Mouse (Mus musculus): ENCODE measurements at regions not wholly inside any gene's neighbourhood (a gene's known extent, or its start where the extent isn't known, plus 50 kb on each side); places are given as distances from the start of the nearest gene placed in this dataset.

DNA sequence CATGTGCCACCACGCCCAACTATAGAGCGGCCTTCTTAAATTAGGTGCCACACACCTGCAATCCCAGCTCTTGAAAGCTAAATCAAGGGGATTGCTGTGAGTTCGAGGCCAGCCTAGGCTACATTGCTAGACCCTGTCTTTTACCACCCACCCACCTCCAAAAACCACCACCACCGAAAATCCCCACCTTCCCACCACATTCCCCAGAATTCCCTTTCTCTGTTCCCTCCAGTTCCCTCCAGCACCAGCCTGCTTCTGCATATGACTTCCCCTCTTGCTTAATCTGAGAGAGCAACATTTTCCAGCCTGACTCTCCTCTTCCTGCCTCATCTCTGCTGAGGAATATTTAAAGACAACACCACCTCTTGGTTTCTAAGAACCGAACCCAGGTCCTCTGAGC lies 58.5 kb upstream of the Agps start:
- no peak overlapping the region for H3K4me3 ChIP-seq (ENCODE audit: insufficient read depth, low read depth, low read length)
- no peak overlapping the region for H3K9ac ChIP-seq (ENCODE audit: low read depth, low read length)
- WGBS = 87% methylated on average over 5 of the region's 5 CpGs
- peaks cover 26% of the 10 kb centered on the region for H3K4me1 ChIP-seq (ENCODE audit: control insufficient read depth, insufficient read depth, low read length)
- H3K79me2 ChIP-seq (ENCODE audit: control insufficient read depth, insufficient read depth, low read length) = no peaks in the 10 kb centered on the region
- no peak for DNase-seq (ENCODE audit: extremely low read depth, low read depth, low spot score)
- H3K27ac ChIP-seq (replicated peaks; ENCODE audit: insufficient read depth, low read depth, low read length) = peak overlapping the region; percentile 5
- H3K27me3 ChIP-seq (ENCODE audit: control insufficient read depth, insufficient read depth, low read length) = no peaks in the 10 kb centered on the region
- H3K36me3 ChIP-seq (ENCODE audit: control insufficient read depth, insufficient read depth, low read length) = no peaks in the 10 kb centered on the region
- TF ChIP-seq CTCF (IDR thresholded peaks at IDR 0.05; ENCODE audit: low read depth, low read length) (no peak), POLR2A (IDR thresholded peaks at IDR 0.05; ENCODE audit: extremely low read depth, insufficient read depth, low read length) (no peak)

DNA sequence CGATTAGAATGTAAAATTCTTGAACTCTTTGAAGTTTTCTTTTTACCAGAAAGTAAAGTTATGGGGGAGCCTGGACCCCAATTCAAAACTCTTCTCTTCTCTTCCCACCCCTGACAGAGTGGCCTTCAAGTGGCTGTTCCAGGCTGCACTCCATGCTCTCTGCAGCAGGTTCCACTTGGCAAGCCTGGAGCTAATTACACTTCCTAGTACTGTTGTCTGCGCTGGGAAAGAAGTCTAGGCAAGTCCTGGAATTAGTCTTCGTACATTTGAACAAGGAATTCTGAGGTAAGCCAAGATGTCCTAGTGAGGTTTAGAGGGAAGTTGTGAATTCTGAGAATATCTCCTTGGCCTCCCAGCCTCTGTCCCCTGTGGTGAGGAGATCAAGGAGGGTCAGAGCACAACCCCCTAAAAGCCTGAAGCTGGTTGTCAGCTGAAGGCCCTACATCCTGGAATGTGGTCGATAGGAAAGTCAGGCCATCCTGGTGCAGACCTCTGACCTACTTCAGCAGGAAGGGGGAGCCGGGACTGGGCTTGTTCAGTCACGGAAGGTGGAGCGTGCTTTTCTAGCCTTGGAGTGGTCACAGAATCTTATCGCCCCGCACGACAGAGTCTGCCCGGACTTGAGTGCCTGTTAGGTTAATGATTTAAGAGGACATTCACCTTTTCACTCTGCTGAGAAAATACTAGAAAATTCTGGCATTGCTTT lies 59.6 kb upstream of the Agps start:
- 9% methylated on average over 11 of the region's 11 CpGs for WGBS
- TF ChIP-seq CTCF (IDR thresholded peaks at IDR 0.05; ENCODE audit: low read depth, low read length) (no peak), POLR2A (IDR thresholded peaks at IDR 0.05; ENCODE audit: extremely low read depth, insufficient read depth, low read length) (no peak)
- DNase-seq (ENCODE audit: extremely low read depth, low read depth, low spot score) = peak; percentile 87
- Histone ChIP-seq H3K27ac (replicated peaks; ENCODE audit: insufficient read depth, low read depth, low read length) (peak overlapping the region; percentile 67), H3K4me3 (ENCODE audit: insufficient read depth, low read depth, low read length) (no peak overlapping the region), H3K36me3 (ENCODE audit: control insufficient read depth, insufficient read depth, low read length) (no peaks in the 10 kb centered on the region), H3K79me2 (ENCODE audit: control insufficient read depth, insufficient read depth, low read length) (no peaks in the 10 kb centered on the region), H3K9ac (ENCODE audit: low read depth, low read length) (peak overlapping the region; percentile 15; the same call in 1 of the 2 replicates), H3K27me3 (ENCODE audit: control insufficient read depth, insufficient read depth, low read length) (no peaks in the 10 kb centered on the region), H3K4me1 (ENCODE audit: control insufficient read depth, insufficient read depth, low read length) (peaks cover 32% of the 10 kb centered on the region)

DNA sequence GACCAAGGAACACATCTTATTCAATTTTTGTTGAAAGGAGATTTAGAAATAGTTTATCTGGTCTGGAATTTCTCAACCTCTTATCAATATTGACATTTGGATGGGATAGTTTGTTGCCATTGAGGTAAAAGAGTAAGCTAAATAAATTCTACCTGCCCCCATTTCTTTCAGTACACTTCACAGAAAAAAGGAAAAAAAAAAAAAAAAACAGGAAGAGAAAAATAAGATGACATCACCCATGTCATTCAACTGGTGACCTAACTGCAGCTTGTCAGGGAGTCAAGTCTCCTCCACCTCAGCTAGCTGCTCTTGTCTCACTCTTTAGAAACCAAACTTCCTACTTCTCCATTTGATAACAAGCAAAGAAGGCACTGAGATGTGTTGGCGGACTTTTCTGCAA lies 61.3 kb upstream of the Agps start:
- Histone ChIP-seq H3K27me3 (ENCODE audit: control insufficient read depth, insufficient read depth, low read length) (no peaks in the 10 kb centered on the region), H3K9ac (ENCODE audit: low read depth, low read length) (peak overlapping the region; percentile 4; the same call in 1 of the 2 replicates), H3K27ac (replicated peaks; ENCODE audit: insufficient read depth, low read depth, low read length) (peak overlapping the region; percentile 98), H3K79me2 (ENCODE audit: control insufficient read depth, insufficient read depth, low read length) (no peaks in the 10 kb centered on the region), H3K36me3 (ENCODE audit: control insufficient read depth, insufficient read depth, low read length) (no peaks in the 10 kb centered on the region), H3K4me3 (ENCODE audit: insufficient read depth, low read depth, low read length) (no peak overlapping the region), H3K4me1 (ENCODE audit: control insufficient read depth, insufficient read depth, low read length) (peaks cover 29% of the 10 kb centered on the region)
- DNase-seq (ENCODE audit: extremely low read depth, low read depth, low spot score) = peak; percentile 96
- no peak for TF ChIP-seq CTCF (IDR thresholded peaks at IDR 0.05; ENCODE audit: low read depth, low read length)
- 67% methylated on average over 1 of the region's 1 CpGs for WGBS

DNA sequence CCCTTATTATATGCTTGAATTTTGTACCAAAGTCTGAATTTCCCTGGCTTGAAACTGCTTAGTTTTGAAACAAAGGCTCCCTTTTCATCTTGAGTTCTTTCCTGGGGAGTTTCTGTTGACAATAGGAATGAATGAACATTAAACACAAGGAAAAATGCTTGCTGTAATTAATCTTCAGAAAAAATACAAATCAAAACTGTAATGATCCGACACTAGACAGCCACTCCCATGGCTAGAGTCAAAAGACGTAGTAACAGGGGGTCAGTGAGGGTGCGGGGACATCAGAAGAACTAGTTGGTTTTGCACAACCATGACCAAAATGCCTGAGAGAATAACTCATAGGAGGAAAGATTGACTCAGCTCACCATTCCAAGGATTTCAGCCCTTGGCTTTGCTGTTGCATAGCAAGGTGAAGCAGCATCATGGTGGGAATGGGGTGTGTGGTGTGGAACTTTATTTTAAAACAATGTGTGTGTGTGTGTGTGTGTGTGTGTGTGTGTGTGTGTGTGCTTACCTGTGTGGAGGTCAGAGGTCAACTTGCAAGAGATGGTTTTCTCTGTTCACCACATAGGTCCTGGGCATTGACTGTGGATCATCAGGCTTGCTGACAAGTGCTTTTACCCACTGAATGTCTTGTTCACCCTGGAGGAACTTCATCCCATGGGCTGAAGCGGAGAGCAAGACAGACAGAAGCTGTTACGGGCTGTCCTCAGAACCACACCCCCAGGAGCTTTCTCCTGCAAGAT lies 63.2 kb upstream of the Agps start:
- Histone ChIP-seq H3K27ac (replicated peaks; ENCODE audit: insufficient read depth, low read depth, low read length) (peak overlapping the region; percentile 57), H3K79me2 (ENCODE audit: control insufficient read depth, insufficient read depth, low read length) (no peaks in the 10 kb centered on the region), H3K4me3 (ENCODE audit: insufficient read depth, low read depth, low read length) (no peak overlapping the region), H3K4me1 (ENCODE audit: control insufficient read depth, insufficient read depth, low read length) (peaks cover 29% of the 10 kb centered on the region), H3K9ac (ENCODE audit: low read depth, low read length) (no peak overlapping the region), H3K36me3 (ENCODE audit: control insufficient read depth, insufficient read depth, low read length) (no peaks in the 10 kb centered on the region), H3K27me3 (ENCODE audit: control insufficient read depth, insufficient read depth, low read length) (no peaks in the 10 kb centered on the region)
- WGBS = 70% methylated on average over 5 of the region's 5 CpGs
- TF ChIP-seq CTCF (IDR thresholded peaks at IDR 0.05; ENCODE audit: low read depth, low read length) (no peak), POLR2A (IDR thresholded peaks at IDR 0.05; ENCODE audit: extremely low read depth, insufficient read depth, low read length) (no peak)
- DNase-seq (ENCODE audit: extremely low read depth, low read depth, low spot score) = no peak

DNA sequence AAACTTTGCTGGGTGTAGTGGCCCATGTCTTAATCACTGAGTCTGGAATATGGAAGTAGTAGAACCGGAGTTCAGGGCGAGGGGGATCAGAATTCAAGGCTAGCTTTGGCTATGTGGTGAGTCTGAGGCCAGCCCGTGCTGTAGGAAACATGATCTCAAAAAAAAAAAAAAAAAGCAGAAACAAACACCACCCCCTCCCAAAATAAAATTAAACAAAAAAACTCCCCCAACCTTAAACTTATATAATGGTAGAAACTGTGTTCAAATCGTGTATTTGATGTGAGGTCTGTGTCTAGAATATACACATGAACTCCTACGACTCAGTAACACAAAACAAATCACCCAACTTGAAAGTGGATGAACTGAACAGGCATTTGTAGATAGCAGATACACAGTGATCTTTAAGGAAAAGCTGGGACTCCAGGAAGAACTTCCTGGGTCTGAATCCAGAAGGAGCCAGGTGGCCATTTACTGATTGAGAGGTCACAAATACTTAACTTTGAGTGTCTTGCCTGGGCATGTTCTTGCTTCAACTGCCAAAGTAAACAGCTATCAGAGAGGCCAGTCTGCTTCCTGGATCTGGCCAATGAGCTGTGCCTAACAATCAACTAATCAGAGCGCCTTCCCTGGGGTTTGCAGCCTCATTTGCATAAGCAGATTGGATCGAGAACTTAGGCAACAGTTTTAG lies 63.6 kb upstream of the Nfe2l2 start:
- Histone ChIP-seq H3K27me3 (ENCODE audit: control insufficient read depth, insufficient read depth, low read length) (no peaks in the 10 kb centered on the region), H3K27ac (replicated peaks; ENCODE audit: insufficient read depth, low read depth, low read length) (peak overlapping the region; percentile 57; the same call in 1 of the 2 replicates), H3K9ac (ENCODE audit: low read depth, low read length) (no peak overlapping the region), H3K4me3 (ENCODE audit: insufficient read depth, low read depth, low read length) (no peak overlapping the region), H3K4me1 (ENCODE audit: control insufficient read depth, insufficient read depth, low read length) (peaks cover 29% of the 10 kb centered on the region), H3K79me2 (ENCODE audit: control insufficient read depth, insufficient read depth, low read length) (no peaks in the 10 kb centered on the region), H3K36me3 (ENCODE audit: control insufficient read depth, insufficient read depth, low read length) (no peaks in the 10 kb centered on the region)
- 46% methylated on average over 7 of the region's 7 CpGs for WGBS
- no peak for TF ChIP-seq CTCF (IDR thresholded peaks at IDR 0.05; ENCODE audit: low read depth, low read length)
- TF ChIP-seq POLR2A (IDR thresholded peaks at IDR 0.05; ENCODE audit: extremely low read depth, insufficient read depth, low read length) = no peak
- peak; percentile 97 for DNase-seq (ENCODE audit: extremely low read depth, low read depth, low spot score)

All from liver, adult 2 months (tissue).